10 mouse cellular contexts compared by ENCODE assay signal in genomic region chr3:108360894-108361293, GRCm38 (mm10). TPM values are rescaled to one million over a fixed set of nuclear protein-coding genes. Genes with fewer than 3 reads are reported as not detected.
DNase-seq lines count a peak whose midpoint lies in the region; ATAC-seq and TF ChIP-seq lines count a peak whose summit lies in the region.
"Had no signal": no experiment of that assay in that cellular context is flagged by ENCODE, and none has a peak within 500 bp of the region (broad histone marks: within the 10 kb centered on the region; RNA-seq: fewer than 3 reads in every experiment).

No protein-coding gene starts in this region.

- no peak for ATAC-seq in embryonic facial prominence, embryonic 13.5 days (ENCODE audit: insufficient number of reproducible peaks, insufficient read depth, low FRiP score, low TSS enrichment, low read depth)

- peak overlapping the region; percentile 78 for H3K27ac ChIP-seq in embryonic facial prominence, embryonic 13.5 days
- peak overlapping the region; percentile 86 for H3K27ac ChIP-seq in limb, embryonic 10.5 days

- TF ChIP-seq POLR2A in brain, embryonic 14.5 days (IDR thresholded peaks at IDR 0.05; ENCODE audit: borderline replicate concordance, extremely low read depth, insufficient read depth, insufficient read length, poor library complexity, severe bottlenecking), result no peak

- 11% methylated on average over 7 of the region's 7 CpGs for WGBS in embryonic facial prominence, embryonic 13.5 days
- 26% methylated on average over 7 of the region's 7 CpGs for WGBS in limb, embryonic 10.5 days

- peaks cover 18% of the 10 kb centered on the region for H3K36me3 ChIP-seq in embryonic facial prominence, embryonic 13.5 days
- peaks cover 23% of the 10 kb centered on the region for H3K36me3 ChIP-seq in limb, embryonic 10.5 days

- no peaks in the 10 kb centered on the region for H3K27me3 ChIP-seq in embryonic facial prominence, embryonic 13.5 days
- no peaks in the 10 kb centered on the region for H3K27me3 ChIP-seq in limb, embryonic 10.5 days (ENCODE audit: low read depth, poor library complexity, severe bottlenecking)

- no peak overlapping the region for H3K4me3 ChIP-seq in embryonic facial prominence, embryonic 13.5 days
- peak overlapping the region; percentile 14; the same call in 1 of the 2 replicates for H3K4me3 ChIP-seq in limb, embryonic 10.5 days

- no peaks in the 10 kb centered on the region for H3K9me3 ChIP-seq in embryonic facial prominence, embryonic 13.5 days
- no peaks in the 10 kb centered on the region for H3K9me3 ChIP-seq in limb, embryonic 10.5 days (replicated peaks)

- H3K9ac ChIP-seq in embryonic facial prominence, embryonic 13.5 days, result 0 out of 2 replicates have a peak overlapping the region, but pooled peaks have one; percentile 22

- peak overlapping the region; percentile 30; the same call in 1 of the 2 replicates for H3K4me2 ChIP-seq in embryonic facial prominence, embryonic 13.5 days

- peaks cover 27% of the 10 kb centered on the region for H3K4me1 ChIP-seq in embryonic facial prominence, embryonic 13.5 days
- H3K4me1 ChIP-seq in limb, embryonic 10.5 days, result peaks cover 21% of the 10 kb centered on the region

- DNase-seq in kidney, postnatal 10 days, result peak; percentile 28
- DNase-seq in kidney, adult 8-10 months, result no peak
- DNase-seq in brain, embryonic 14.5 days (ENCODE audit: low read depth), result peak; percentile 67
- peak; percentile 66 for DNase-seq in limb, embryonic 10.5 days (ENCODE audit: low spot score)
- no peak for DNase-seq in spleen, postnatal 14 days (ENCODE audit: low spot score in 2 of 2)
- no peak for DNase-seq in adrenal gland, postnatal 10 days
- no peak for DNase-seq in cerebellum, adult 11 months
- DNase-seq: adrenal gland, postnatal 36 days; layer of hippocampus, postnatal 36 days had no signal

- no peak for TF ChIP-seq CTCF in brain, embryonic 14.5 days (IDR thresholded peaks at IDR 0.05; ENCODE audit: borderline replicate concordance, extremely low read depth, insufficient read depth, insufficient read length)

RNA-seq across cellular contexts. Expression of gene Mybphl, which starts 3.8 kb away (rescaled TPM):
- polyA plus RNA-seq in brain, embryonic 14.5 days (2012; rRNA removed), result 0.10 and 0.12 TPM in 2 replicates
- polyA plus RNA-seq in embryonic facial prominence, embryonic 13.5 days (2015; fragmentation: Nextera tagmentation; extraction: Ambion mirVana), result not detected in 2 replicates
- polyA plus RNA-seq in limb, embryonic 10.5 days (2016; fragmentation: Nextera tagmentation; extraction: Ambion mirVana), result 0.15 TPM in 1 of 2 replicates, not detected in the other
- total RNA-seq in adrenal gland, postnatal 10 days (2021), result not detected
- total RNA-seq: adrenal gland, postnatal 36 days had no signal

RNA-seq across cellular contexts. Expression of gene Psrc1, which starts 22.7 kb away (rescaled TPM):
- 27.1 and 71.0 TPM in 2 replicates for polyA plus RNA-seq in brain, embryonic 14.5 days (2012; rRNA removed)
- polyA plus RNA-seq in embryonic facial prominence, embryonic 13.5 days (2015; fragmentation: Nextera tagmentation; extraction: Ambion mirVana), result 61.4 and 73.1 TPM in 2 replicates
- polyA plus RNA-seq in limb, embryonic 10.5 days (2016; fragmentation: Nextera tagmentation; extraction: Ambion mirVana), result 96.6 and 100 TPM in 2 replicates
- 1 to 10 TPM; 6.0 to 6.4 TPM for total RNA-seq in adrenal gland, postnatal 10 days (2021)

RNA-seq across cellular contexts. Expression of gene Celsr2, which starts 54.5 kb away (rescaled TPM):
- 64.9 and 101 TPM in 2 replicates for polyA plus RNA-seq in brain, embryonic 14.5 days (2012; rRNA removed)
- polyA plus RNA-seq in embryonic facial prominence, embryonic 13.5 days (2015; fragmentation: Nextera tagmentation; extraction: Ambion mirVana), result 9.8 and 11.5 TPM in 2 replicates
- polyA plus RNA-seq in limb, embryonic 10.5 days (2016; fragmentation: Nextera tagmentation; extraction: Ambion mirVana), result 4.0 and 4.4 TPM in 2 replicates
- 10 to 100 TPM; 11.1 to 12.1 TPM for total RNA-seq in adrenal gland, postnatal 10 days (2021)

Comparison
In these comparisons a context has a peak if more than half of its experiments do, and no peak if none do; other contexts are left out.
1. DNase-seq: peak in kidney, postnatal 10 days (single experiment), brain, embryonic 14.5 days (single experiment) and limb, embryonic 10.5 days (single experiment); none in kidney, adult 8-10 months (0 of 2), spleen, postnatal 14 days (0 of 2), adrenal gland, postnatal 10 days (single experiment) and cerebellum, adult 11 months (single experiment).